Mouse (Mus musculus): ENCODE measurements around the gene Mta1.

Gene Mta1

DNA sequence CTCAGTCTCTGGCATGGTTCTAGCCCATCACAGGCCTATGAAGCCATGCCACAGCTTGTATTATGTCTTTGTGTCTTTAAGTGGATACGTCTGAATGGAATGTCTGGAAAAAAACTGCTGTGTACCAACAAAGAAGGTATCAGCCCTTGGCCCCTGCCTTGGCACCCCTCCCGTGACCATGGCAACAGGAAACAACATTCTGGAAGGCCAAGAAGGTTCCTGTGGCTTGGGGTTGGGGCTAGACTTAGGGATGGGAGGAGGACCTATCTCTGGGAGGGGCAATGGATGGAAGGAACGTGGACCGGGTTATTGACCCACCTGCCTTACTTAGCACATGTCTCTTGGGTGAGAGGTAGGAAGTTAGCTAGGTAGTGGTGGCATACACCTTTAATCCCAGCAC is 51.3 kb downstream of the Mta1 start:
- no peak for DNase-seq (ENCODE audit: low read depth, low spot score)

DNA sequence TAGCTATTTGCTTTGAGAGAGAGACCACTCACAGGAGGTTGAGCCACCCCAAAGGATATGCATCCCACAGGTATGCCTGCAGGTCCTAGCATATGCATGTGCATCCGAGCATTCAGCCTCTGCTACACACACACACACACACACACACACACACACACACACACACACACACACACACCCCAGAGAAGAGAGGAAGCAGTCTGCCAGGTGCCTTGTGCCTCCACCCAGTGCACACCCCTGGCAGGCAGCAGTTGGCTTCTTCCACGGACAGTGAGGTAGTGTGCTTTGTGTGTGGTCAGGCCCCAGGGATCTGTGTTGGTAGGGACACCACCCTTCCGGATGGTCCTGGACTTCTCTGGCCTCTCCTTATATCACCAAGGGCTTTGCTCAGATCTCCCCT is 51.8 kb downstream of the Mta1 start:
- DNase-seq (ENCODE audit: low read depth, low spot score): no peak

DNA sequence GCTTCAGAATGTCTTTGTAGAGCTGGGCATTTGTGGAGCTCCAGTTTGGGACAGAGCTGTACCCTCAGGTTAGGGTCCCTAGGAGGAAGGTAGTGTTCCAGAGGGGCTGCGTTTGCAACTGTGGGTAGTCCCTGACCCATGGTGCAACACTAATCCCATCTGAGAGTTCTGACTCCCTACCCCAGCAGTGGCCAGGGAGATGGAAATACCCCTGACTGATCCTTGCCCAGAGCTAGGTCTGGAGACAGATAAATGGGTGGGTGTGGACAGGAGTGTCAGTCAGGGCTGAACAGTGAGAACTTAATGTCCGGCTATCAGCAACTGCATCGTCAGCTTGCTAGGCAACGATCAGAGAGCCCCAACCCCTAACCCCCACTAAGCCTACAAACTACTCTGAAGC is 52.5 kb downstream of the Mta1 start:
- DNase-seq (ENCODE audit: low read depth, low spot score): no peak

DNA sequence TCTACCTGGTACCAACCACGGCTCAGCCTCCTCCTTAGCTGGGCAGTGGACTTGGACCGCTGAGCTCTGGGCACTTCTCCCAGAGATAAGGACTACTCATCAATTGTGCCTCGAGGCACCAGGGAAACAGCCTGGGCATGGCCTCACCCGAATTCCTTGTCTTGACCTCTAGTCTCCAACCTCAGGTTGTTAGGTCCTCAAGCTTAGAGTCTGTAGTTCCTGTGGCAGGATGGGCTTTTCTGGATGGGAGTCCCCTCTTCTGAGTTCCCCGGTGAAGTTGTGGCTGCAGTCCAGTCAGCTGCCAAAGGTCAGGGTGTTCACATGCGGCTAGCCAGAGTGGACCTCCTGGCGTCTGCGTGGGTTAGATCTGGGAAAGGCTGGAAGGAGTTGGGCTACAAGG is 53.0 kb downstream of the Mta1 start:
- no peak for DNase-seq (ENCODE audit: low read depth, low spot score)

DNA sequence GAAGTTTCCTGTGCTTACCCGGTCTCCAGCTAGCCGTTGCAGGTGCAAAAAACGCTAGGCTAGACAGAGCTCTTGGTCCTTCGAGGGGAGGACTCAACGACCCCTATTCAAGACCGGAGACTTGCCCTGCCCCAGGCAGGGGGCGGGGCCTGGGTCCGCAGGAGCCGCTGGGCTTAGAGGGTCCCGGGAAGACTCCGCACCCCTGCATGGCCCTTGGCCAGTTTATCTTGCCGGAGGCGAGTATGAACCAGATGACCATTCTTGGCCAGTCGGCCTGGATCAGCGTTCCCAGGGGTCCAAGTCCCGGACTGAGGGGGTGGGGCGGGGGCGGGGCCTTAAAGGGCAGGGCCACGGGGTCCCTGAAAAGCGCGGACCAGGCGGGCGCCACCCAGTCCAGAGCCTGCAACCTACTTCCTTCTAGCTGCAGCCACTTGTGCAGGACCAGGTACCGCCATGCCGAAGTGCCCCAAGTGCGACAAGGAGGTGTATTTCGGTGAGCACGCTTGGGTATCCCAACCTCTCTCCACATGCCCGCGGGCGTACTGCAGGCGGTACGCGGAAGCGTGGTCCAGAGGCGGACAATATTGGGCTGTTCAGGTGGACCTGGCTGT is 53.7 kb downstream of the Mta1 start:
- no peak for DNase-seq (ENCODE audit: low read depth, low spot score)

DNA sequence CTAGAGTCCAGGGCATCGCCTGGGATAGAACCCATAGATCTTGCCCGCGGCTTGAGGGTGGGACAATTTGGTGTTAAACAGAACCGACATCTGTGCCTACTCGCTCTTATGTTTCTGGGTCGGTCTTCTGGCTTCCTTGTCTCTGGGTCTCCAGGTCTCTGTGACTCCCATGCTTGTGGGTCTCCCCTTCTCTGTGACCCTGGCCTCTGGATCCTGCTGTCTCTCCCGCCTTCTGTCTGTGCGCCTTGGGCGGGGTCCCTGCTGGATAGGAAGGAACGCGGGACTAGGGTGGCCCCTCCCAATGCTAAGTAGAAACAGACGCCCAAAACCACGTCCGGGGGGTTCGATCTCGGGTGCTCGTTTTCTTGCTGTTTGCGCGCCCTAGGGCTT is 54.2 kb downstream of the Mta1 start:
- DNase-seq (ENCODE audit: low read depth, low spot score): no peak

DNA sequence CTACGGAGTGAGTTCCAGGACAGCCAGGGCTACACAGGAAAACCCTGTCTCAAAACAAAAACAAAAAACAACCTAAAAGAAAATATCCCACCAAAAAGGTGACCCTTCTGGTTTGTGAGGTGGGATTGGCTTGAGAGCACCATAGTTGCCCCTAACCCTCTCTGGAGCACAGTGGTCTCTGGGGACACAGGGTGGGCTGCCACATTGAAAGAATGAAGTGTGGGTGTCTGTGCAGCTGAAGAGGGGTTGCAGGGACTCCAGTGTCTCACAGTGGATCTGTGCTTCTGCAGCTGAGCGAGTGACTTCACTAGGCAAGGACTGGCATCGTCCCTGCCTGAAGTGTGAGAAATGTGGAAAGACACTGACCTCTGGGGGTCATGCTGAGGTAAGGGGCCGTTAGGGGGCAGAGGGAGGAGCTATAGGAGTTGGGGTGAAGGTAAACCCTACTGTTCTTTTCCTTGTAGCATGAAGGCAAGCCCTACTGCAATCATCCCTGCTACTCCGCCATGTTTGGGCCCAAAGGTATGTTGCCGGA is 55.0 kb downstream of the Mta1 start:
- no peak for DNase-seq (ENCODE audit: low read depth, low spot score)

DNA sequence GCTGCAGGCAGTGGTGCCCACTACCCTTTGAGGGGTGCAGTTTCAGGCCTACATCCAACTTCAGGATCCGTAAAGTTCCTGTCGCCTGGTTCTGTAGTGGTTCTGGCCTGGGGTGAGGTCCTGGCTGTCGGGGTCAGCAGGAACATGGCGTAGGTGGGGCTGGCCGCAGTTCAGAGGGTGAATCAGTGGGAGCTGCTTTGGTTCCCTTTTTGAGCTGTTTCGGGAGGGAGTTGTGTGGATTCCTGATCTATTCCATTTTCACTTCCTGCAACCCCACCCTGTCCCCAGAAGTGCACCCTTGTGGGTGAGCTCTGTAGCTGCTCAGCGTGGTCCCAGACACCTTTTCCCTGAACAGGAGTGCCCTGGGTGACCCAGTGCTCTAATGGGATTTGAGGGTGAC is 55.9 kb downstream of the Mta1 start:
- DNase-seq (ENCODE audit: low read depth, low spot score): no peak

DNA sequence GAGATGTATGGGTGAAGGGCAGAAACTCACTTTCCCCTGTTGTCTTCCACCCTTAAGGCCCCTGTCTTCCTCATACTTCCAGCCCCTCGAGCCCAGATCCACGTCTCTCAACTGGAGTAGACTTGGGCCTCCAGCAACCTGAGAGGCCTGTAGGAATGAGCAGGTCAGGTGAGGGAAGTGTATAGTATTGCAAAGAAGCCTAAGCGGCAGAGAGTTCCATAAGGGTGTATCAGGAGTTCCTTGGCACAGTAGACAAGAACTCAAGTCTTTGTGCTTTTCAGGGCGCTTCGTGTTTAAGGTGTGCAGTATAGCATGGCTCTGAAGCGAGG is 56.6 kb downstream of the Mta1 start:
- no peak for DNase-seq (ENCODE audit: low read depth, low spot score)

DNA sequence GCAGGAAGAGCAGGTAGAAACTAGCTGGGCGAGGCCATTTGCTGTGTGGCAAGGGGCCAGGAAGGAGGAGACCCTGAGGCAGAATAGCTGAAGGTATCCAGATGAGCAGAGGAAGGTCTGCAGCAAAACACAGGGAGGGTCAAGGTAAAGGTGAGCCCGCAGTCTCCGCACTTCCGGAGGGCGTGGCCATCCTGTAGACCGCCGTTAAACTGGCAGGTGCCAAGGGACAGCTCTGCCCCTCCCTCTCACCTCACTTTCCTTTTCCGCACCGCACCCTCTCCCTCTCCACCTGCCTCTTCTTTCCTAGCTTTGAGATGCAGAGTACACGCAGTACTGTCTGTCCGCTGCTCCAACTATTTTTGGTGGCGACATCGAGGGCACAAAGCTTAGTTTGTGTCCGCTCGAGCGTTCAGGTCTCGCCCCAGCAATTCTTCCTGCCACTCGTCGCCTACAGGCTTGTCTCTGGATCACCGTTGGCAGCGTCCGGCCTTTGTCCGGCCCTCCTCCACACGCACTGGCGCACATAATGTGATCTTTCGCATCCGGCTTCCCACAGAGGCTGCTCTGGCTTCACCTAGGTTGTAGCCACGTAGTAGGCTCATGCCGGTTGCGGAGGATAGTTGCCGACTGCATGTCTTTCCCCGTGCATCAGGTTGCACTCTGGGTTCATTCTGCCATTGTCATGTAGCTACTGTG is 57.1 kb downstream of the Mta1 start:
- no peak for DNase-seq (ENCODE audit: low read depth, low spot score)

DNA sequence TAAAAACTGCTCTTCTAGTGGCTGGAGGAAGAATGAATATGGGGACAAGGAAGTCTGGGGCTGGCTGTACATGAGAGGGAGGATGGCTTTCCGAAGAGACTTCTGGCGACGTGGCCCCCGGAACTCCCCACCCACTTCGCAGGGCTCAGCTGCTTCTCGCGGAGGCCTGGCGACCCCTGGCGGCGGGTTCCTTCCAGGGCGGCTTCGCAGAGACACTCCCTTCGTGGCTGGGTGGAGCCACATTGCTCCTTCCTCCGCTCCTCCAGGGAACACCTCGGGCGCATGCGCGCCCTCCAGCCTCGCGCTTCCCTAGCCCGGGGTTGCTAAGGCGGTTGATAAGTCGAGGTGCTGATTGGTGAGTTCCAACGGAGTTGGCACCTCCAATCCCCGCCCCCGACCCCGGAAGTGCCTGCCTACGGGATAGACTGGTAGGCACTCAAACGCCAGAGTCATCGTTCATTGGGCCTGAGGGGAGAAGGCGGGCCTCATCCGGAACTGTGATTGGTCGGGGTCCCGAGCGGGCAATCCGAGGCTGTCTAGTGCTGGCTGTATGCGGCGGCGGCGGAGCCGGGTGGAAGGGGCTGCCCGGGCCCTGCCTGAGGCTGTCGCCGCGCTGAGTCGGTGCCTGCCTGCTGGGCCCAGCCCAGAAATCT is 57.9 kb downstream of the Mta1 start, which contains the start of gene Tedc1:
TSS of gene Tedc1 (plus strand) at position 535 of the 653 bp plus-strand sequence.
- DNase-seq (ENCODE audit: low read depth, low spot score): peak; percentile 99

DNA sequence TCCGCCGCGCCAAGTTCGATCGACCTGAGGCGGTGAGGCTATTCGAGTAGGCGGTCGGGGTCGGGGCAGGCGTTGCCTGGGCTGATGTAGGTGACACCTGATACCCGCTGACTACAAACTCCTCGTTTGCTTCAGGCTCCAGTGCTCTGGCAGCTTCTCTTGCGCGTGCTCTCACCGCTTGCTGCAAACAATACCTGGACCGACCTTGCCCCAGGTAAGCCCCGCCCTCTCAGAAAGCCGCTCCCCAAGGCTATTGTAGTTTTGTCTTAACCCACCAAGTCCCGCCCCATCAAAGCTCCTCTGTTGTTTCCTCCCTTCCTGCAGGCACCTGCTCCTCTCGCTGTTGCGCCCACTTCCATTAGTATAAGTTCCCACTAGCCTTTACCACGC is 58.5 kb downstream of the Mta1 start:
- DNase-seq (ENCODE audit: low read depth, low spot score): no peak

DNA sequence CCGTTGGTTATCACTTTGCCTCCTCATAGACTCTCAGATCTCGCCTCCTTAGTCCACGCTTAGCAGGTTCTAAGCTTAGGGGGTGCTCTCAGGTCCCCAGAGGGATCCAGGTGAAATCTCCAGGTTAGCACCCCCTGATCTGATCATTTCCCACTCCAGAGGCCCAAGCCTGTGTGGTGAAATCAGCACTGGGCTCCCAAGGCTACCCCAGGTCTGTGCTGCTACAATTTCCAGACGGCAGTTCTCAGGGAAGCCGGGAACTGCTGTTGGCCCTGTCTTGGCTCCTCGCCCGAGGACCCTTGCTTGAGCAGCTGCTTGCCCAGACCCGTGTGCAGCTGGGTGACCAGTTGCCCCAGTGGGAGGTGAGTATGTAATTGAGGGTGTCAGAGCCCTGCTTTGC is 58.9 kb downstream of the Mta1 start:
- no peak for DNase-seq (ENCODE audit: low read depth, low spot score)

DNA sequence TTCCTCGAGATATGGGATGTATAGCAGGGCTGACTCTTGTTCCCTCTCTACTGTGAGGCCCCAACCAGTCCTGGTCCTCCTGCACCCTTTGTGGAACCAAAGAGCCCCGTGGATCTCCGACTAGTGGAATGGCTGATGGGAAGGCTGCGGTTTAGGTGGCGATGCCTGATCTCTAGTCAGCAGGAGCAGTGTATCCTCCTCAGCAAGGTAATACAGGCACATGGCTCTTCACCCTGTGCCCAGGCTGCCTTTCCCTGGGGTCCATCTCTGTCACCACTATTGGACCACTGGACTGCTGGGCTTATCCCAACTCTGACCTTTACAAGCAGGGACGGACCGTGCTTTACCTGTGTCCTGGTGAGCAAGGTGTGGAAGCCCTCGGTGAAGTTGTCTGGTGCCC is 59.4 kb downstream of the Mta1 start:
- no peak for DNase-seq (ENCODE audit: low read depth, low spot score)

DNA sequence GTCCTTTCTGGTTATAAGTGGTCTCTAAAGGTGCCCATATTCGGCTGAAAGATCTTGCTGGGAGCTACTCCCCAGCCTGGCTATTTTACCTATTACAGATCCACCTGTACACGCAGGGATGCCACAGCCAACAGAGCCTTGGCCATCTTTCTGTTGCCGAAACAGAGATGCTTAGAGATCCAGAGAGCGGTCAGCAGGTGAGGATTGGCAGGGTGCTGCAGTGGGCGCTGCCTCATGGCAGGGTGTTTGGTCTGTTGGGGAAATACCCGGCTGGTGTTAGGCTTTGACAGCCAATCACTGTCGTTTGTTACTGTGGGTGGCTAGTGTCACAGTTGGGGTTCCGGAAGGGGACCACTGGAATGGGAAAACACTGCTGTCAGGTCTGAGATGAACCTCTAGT is 59.9 kb downstream of the Mta1 start:
- no peak for DNase-seq (ENCODE audit: low read depth, low spot score)

DNA sequence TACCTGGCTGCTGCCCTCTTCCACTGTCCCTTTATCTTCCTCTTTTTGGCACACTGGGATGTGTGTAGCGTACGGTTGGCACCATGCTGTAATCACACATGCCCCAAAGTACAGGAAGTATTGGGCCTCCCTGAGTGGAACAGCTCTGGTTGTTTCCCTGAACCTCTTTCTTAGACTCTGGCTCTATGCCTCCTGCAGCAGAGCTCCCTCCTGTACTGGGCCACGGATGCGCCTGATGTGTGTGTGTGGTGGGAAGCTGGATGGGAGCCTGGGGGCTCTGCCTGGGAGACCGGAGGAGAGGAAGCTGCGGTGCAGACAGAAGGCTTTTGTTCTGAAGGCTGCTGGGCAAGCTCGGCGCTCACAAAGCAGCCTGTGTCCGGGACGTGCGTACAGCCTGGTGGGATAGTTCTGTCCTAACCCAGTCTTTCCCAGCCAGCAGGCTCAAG is 65.5 kb downstream of the Mta1 start:
- no peak for DNase-seq (ENCODE audit: low read depth, low spot score)

DNA sequence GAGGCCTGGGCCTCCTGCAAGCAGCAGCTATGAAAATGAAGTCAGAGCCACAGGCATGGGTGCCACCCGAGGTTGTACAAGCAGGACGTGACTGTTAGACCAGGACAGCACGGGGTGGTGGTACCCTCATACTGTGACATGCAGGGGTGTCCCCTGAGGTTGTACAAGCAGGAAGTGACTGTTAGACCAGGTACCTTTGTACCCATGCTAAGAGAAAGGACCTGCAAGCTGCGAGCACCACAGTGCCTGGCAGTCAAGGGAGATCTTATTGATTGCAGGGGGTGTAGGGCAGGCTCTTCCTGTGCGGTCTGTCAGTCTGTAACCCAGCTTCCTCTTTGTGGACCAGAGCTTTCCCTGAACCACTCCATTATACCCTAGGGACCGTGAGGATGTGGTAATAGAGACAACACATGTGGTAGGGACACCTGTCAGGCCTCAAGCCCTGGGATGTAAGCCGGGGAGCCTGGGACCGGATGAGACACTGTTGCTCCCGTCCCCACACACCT is 70.0 kb downstream of the Mta1 start:
- no peak for DNase-seq (ENCODE audit: low read depth, low spot score)

DNA sequence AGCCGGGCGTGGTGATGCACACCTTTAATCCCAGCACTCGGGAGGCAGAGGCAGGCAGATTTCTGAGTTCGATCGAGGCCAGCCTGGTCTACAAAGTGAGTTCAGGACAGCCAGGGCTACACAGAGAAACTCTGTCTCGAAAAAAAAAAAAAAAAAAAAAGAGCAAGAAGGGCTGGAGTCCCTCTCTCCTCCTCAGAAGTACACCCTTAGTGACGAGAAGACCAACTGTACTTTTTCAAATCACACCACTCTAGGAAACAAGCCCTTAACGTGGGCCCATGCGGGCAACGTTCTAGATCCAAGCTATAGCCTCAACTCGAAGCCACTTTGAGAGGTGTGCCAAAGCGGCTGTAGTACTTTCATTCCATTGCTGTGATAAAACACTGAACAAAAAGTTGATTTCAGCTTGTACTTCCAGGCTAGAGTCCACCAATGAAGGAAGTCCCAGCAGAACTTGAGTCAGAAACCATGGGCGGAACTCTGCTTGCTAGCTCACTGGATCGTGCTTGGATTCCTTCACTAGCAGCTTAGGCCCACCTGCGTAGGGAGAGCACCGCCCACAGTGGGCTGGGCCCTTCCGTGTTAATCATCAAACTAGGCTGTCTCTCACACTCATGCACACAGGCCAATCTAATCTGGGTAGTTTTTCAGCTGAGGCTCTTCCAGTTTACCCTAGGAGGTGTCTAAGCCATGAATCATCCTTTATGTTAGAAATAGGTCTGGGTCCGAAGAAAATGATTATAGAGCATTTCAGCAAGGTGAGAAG is 79.1 kb downstream of the Mta1 start:
- no peak for DNase-seq (ENCODE audit: low read depth, low spot score)

DNA sequence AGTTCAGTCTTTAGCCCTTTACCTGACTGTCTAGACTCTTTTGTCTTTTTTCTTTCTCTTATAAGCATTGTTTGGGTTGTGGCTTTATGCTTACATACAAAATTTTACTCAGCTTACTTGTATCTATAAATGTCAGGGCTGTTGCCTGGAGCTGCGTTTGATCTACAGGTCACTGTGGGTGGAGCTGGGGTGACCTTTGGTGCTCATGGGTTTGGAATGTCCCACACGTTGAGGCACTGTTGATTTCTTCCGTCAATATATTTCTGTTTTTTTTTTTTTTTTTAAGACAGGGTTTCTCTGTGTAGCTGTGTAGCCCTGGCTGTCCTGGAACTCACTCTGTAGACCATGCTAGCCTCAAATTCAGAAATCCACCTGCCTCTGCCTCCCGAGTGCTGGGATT is 82.9 kb downstream of the Mta1 start:
- DNase-seq (ENCODE audit: low read depth, low spot score): no peak

DNA sequence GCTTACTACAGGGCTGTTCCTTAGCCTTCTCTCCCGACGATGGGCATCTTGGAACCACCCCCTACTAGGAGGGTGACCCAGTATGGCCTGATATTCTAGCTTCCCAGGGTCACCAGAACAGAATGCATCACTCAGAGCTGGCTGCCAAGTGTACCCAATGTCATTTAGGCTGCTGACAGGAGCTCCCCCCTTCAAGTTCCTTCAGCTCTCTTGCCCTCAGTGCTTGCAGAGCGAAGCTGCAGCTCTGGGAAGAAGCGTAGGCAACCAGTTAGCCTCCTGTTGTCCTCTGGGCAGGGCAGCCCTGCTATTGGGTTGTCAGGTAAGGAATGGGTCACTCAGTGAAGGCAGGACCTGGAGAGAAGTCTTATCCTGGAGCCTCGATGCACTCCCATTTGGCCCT is 86.9 kb downstream of the Mta1 start:
- no peak for DNase-seq (ENCODE audit: low read depth, low spot score)

DNA sequence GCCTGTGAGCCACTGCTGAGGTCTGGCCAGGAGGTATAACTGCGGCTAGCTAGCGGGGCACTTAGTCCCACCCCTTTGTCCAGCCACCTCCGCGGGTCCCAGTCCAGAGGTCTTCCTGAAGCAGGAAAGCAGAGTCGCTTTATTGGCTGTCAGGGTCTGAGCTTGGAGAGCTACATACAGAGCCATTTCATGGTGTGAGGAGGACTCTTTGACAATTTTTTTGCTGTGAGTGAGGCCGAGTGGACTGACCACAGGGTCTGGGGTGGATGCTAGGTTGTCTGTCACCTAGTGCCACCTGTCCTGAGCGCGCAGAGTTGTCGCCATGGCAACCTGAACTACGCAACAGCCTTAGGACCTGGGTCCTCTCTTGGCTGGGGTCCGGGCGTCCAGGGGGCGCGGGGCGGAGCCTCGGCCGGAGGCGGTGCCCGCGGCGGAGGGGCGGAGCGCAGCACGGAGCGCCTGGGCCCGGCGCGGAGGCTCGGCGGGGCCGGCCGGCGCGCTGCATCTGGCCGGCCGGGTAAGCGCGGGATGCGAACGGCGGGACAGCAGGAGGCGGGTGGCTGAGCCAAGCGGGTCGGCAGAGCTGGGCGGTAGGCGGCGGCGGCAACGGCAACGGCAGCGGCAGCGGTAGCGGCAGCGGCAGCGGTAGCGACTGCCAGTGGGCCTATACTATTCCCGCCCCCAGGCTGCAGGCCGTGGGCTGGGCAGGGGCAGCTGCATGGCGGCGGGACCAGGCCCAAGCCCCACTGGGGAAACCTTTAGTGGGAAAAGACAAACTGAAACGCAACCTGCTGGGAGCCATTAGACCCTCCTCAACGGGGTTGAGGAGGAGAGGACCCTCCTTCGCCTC is 87.6 kb downstream of the Mta1 start, which contains the start of gene Tmem121:
TSS of gene Tmem121 (plus strand) at position 489 of the 850 bp plus-strand sequence.
- no peak for DNase-seq (ENCODE audit: low read depth, low spot score)
